Mouse (Mus musculus): ENCODE results near the gene Usp50. TPM values are rescaled to one million over a fixed set of nuclear protein-coding genes. Genes with fewer than 3 reads are reported as not detected.

The Usp50 gene
- total and polyA plus RNA-seq, 3 experiments, result 0.37 to 3.2 (median 0.89) TPM

DNA sequence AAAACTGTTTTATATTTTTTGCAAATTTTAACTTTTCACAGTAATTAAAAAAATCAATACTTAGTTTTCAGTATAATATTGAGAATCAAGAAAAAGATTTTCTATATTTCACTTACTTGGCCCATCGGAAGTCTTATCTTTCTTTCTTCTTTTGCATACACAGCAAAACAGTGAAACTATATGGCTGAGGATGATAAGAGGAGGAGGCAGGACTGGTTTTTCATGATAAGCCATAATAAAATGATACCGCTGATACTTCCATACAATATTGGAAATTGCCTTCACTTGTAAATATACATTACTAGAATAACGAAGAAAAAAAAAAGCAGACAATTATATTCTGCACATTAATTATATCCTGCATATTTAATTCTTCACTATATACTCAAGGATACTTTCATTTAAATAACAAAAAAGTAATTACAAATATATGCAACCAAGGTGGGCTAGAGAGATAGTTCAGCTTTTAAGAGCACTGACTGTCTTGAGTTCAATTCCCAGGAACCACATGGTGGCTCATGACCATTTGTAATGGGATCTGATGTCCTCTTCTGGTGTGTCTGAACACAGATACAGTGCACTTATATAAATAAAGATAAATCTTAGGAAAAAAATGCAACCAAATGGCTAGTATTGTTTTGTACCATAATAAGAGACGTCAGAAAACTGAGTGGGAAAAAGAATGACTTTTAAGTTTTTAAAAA is 33.5 kb upstream of the Usp50 start:
- Histone ChIP-seq H3K9ac (ENCODE audit: insufficient read depth, low read depth) (no peak overlapping the region), H3K4me2 (ENCODE audit: insufficient read depth, low read depth, poor library complexity, severe bottlenecking) (no peak overlapping the region), H3K27me3 (replicated peaks) (no peaks in the 10 kb centered on the region), H3K4me3 (replicated peaks in 1 of 3; ENCODE audit: low read depth in 2 of 3, low read length in 2 of 3, poor library complexity in 1 of 3) (no peak overlapping the region), H3K36me3 (replicated peaks in 1 of 2; ENCODE audit: control insufficient read depth in 1 of 2, insufficient read depth in 1 of 2, low read length in 1 of 2) (peaks cover 5 to 53% of the 10 kb centered on the region in 2 experiments), H3K27ac (ENCODE audit: insufficient read depth, low read depth) (no peak overlapping the region), H3K9me3 (replicated peaks; ENCODE audit: low read length) (no peaks in the 10 kb centered on the region), H3K79me2 (replicated peaks; ENCODE audit: control insufficient read depth, extremely low read depth, insufficient read depth, poor library complexity, severe bottlenecking) (no peaks in the 10 kb centered on the region), H3K4me1 (ENCODE audit: control insufficient read depth in 1 of 2, insufficient read depth in 2 of 2) (no peaks in the 10 kb centered on the region)
- no peak for TF ChIP-seq E2F4 (IDR thresholded peaks at IDR 0.05; ENCODE audit: insufficient replicate concordance, low read depth, low read length)
- TF ChIP-seq USF2 (conservative IDR thresholded peaks at IDR 0.05; ENCODE audit: low read depth, low read length), result no peak
- no peak for TF ChIP-seq PAX5 (IDR thresholded peaks at IDR 0.05; ENCODE audit: low read length)
- no peak for TF ChIP-seq MAFK (IDR thresholded peaks at IDR 0.05; ENCODE audit: insufficient replicate concordance, low read length)
- no peak for TF ChIP-seq POLR2AphosphoS2 (IDR thresholded peaks at IDR 0.05; ENCODE audit: low read depth, low read length)
- no peak for TF ChIP-seq KAT2A (IDR thresholded peaks at IDR 0.05; ENCODE audit: insufficient replicate concordance, low read length)
- no peak for TF ChIP-seq NRF1 (IDR thresholded peaks at IDR 0.05; ENCODE audit: low read depth, low read length)
- dilution Hi-C loops (cut with MboI; ENCODE audit: extremely low pct_ligation_motif_present, extremely low pct_unique_long_range_greater_than_20kb, low sequenced_read_pairs), result no loop called here
- no peak for DNase-seq (ENCODE audit: extremely low read depth)
- in situ Hi-C loops (cut with MboI; ENCODE audit: low pct_ligation_motif_present, low pct_unique_long_range_greater_than_20kb, low sequenced_read_pairs), result no loop called here

DNA sequence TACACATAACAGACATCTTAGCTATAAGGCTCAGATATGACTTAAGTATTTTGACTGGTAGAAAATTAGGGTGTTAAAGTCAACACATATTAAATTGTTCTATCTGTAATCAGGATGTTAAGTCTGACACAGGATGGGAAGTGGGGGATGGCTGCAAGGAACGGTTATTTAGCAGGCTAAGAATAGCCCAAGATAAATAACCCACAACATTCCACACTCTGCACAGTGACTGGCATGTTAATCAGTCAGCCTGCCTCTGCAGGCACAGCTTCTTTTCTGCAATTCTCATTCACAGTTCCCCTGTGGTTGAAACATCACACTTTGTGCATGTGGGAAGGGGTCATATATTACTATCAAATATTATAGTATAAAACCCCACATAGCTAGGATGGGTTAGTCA is 32.6 kb upstream of the Usp50 start:
- no peaks in the 10 kb centered on the region for H3K4me1 ChIP-seq (ENCODE audit: control insufficient read depth in 1 of 2, insufficient read depth in 2 of 2)
- in situ Hi-C loops (cut with MboI; ENCODE audit: low pct_ligation_motif_present, low pct_unique_long_range_greater_than_20kb, low sequenced_read_pairs) (no loop called here), dilution Hi-C loops (cut with MboI; ENCODE audit: extremely low pct_ligation_motif_present, extremely low pct_unique_long_range_greater_than_20kb, low sequenced_read_pairs) (no loop called here)
- H3K27me3 ChIP-seq (replicated peaks), result no peaks in the 10 kb centered on the region
- no peak overlapping the region for H3K27ac ChIP-seq (ENCODE audit: insufficient read depth, low read depth)
- no peaks in the 10 kb centered on the region for H3K9me3 ChIP-seq (replicated peaks; ENCODE audit: low read length)
- no peak overlapping the region for H3K4me3 ChIP-seq (replicated peaks in 1 of 3; ENCODE audit: low read depth in 2 of 3, low read length in 2 of 3, poor library complexity in 1 of 3)
- no peak overlapping the region for H3K4me2 ChIP-seq (ENCODE audit: insufficient read depth, low read depth, poor library complexity, severe bottlenecking)
- DNase-seq (ENCODE audit: extremely low read depth), result no peak
- no peaks in the 10 kb centered on the region for H3K79me2 ChIP-seq (replicated peaks; ENCODE audit: control insufficient read depth, extremely low read depth, insufficient read depth, poor library complexity, severe bottlenecking)
- H3K9ac ChIP-seq (ENCODE audit: insufficient read depth, low read depth), result no peak overlapping the region
- peaks cover 10 to 56% of the 10 kb centered on the region in 2 experiments for H3K36me3 ChIP-seq (replicated peaks in 1 of 2; ENCODE audit: control insufficient read depth in 1 of 2, insufficient read depth in 1 of 2, low read length in 1 of 2)
- TF ChIP-seq CTCF (conservative IDR thresholded peaks at IDR 0.05 in 1 of 2, IDR thresholded peaks at IDR 0.05 in 1 of 2; ENCODE audit: low read depth in 2 of 2, low read length in 2 of 2), result no peak
- no peak for TF ChIP-seq JUND (conservative IDR thresholded peaks at IDR 0.05; ENCODE audit: low read depth, low read length)
- TF ChIP-seq RAD21 (IDR thresholded peaks at IDR 0.05; ENCODE audit: low read depth, low read length), result no peak
- no peak for TF ChIP-seq PAX5 (IDR thresholded peaks at IDR 0.05; ENCODE audit: low read length)
- no peak for TF ChIP-seq MXI1 (IDR thresholded peaks at IDR 0.05; ENCODE audit: low read depth, low read length)
- no peak for TF ChIP-seq JUN (IDR thresholded peaks at IDR 0.05; ENCODE audit: insufficient read depth, low read depth, low read length)
- no peak for TF ChIP-seq HCFC1 (IDR thresholded peaks at IDR 0.05; ENCODE audit: low read depth, low read length)
- no peak for TF ChIP-seq RCOR1 (conservative IDR thresholded peaks at IDR 0.05; ENCODE audit: low read depth, low read length)
- TF ChIP-seq USF2 (conservative IDR thresholded peaks at IDR 0.05; ENCODE audit: low read depth, low read length), result no peak
- TF ChIP-seq BHLHE40 (IDR thresholded peaks at IDR 0.05; ENCODE audit: low read depth, low read length), result no peak
- TF ChIP-seq ZC3H11A (IDR thresholded peaks at IDR 0.05; ENCODE audit: low read depth, low read length), result no peak
- TF ChIP-seq KAT2A (IDR thresholded peaks at IDR 0.05; ENCODE audit: insufficient replicate concordance, low read length), result no peak
- TF ChIP-seq USF1 (IDR thresholded peaks at IDR 0.05; ENCODE audit: low read depth, low read length), result no peak
- no peak for TF ChIP-seq E2F4 (IDR thresholded peaks at IDR 0.05; ENCODE audit: insufficient replicate concordance, low read depth, low read length)
- no peak for TF ChIP-seq GABPA (IDR thresholded peaks at IDR 0.05; ENCODE audit: insufficient replicate concordance, low read depth, low read length)
- no peak for TF ChIP-seq MEF2A (IDR thresholded peaks at IDR 0.05; ENCODE audit: borderline replicate concordance, low read depth, low read length)
- no peak for TF ChIP-seq UBTF (IDR thresholded peaks at IDR 0.05; ENCODE audit: low read depth, low read length)
- no peak for TF ChIP-seq POLR2AphosphoS2 (IDR thresholded peaks at IDR 0.05; ENCODE audit: low read depth, low read length)
